Mouse (Mus musculus) kidney, postnatal 0 days (tissue): ENCODE measurements around the gene Chst11. TPM values are rescaled to one million over a fixed set of nuclear protein-coding genes. Genes with fewer than 3 reads are reported as not detected.

Source experiments
- ATAC-seq: fragments of 200-750 bp; cut with Nextera tagmentation; replicated peaks from 2 replicates; pipeline ENCODE4 v1.8.0; 2017; ENCODE audit warnings: low read depth, moderate number of reproducible peaks, moderate TSS enrichment, moderate library complexity; ENCODE audit not compliant: low FRiP score
- DNase-seq: peaks from one replicate; pipeline ENCODE4 v3.0.0-alpha.2; 2016; ENCODE audit warnings: low spot score
- H3K27ac ChIP-seq: fragments of 300-500 bp; sonication (generic); 2 replicates; pipeline ENCODE4 v1.5.1; 2014; ENCODE audit warnings: mild to moderate bottlenecking
- H3K27me3 ChIP-seq: fragments of 300-500 bp; sonication (generic); 2 replicates; pipeline ENCODE4 v1.6.1; 2014; ENCODE audit warnings: low read length, mixed read lengths; ENCODE audit not compliant: insufficient read depth
- H3K36me3 ChIP-seq: fragments of 300-500 bp; sonication (generic); 2 replicates; pipeline ENCODE4 v1.6.1; 2014; ENCODE audit warnings: low read length, mixed read lengths; ENCODE audit not compliant: insufficient read depth
- H3K4me1 ChIP-seq: fragments of 300-500 bp; sonication (generic); replicated peaks from 2 replicates; pipeline ENCODE4 v1.6.1; 2014; ENCODE audit warnings: antibody characterized with exemption, low read length, mixed read lengths; ENCODE audit not compliant: insufficient read depth
- H3K4me2 ChIP-seq: fragments of 300-500 bp; sonication (generic); 2 replicates; pipeline ENCODE4 v1.6.1; 2014; ENCODE audit warnings: mild to moderate bottlenecking, low read length, moderate library complexity, mixed read lengths
- H3K4me3 ChIP-seq: fragments of 300-500 bp; sonication (generic); replicated peaks from 2 replicates; pipeline ENCODE4 v1.5.1; 2014; ENCODE audit warnings: low read depth, low read length
- H3K9ac ChIP-seq: fragments of 300-500 bp; sonication (generic); 2 replicates; pipeline ENCODE4 v1.6.1; 2014; ENCODE audit warnings: low read depth, low read length
- H3K9me3 ChIP-seq: fragments of 300-500 bp; sonication (generic); replicated peaks from 2 replicates; pipeline ENCODE4 v1.6.1; 2016; ENCODE audit warnings: low read length, inconsistent platforms, mixed read lengths
- CTCF ChIP-seq: IDR thresholded peaks from 2 replicates; pipeline ENCODE4 v1.5.1; 2016; ENCODE audit warnings: antibody characterized with exemption, low read depth, mild to moderate bottlenecking, moderate library complexity
- WGBS: fragments of 180-500 bp; shearing (Covaris S2); extraction: QIAGEN DNeasy Blood & Tissue Kit; methylation state at CpG from one replicate; pipeline ENCODE4 v1.1.7; 2014; 5-methylcytosine and 5-hydroxymethylcytosine counted together
- polyA plus RNA-seq: library from polyadenylated mRNA; unstranded; fragments of >200 nt; fragmentation: Nextera tagmentation; extraction: Ambion mirVana; gene quantifications from 2 replicates; pipeline ENCODE4 v1.2.1, GENCODE M21; 2015

Chst11 gene
- polyA plus RNA-seq, 1 experiment from 2014 or later, result 2.9 TPM

DNA sequence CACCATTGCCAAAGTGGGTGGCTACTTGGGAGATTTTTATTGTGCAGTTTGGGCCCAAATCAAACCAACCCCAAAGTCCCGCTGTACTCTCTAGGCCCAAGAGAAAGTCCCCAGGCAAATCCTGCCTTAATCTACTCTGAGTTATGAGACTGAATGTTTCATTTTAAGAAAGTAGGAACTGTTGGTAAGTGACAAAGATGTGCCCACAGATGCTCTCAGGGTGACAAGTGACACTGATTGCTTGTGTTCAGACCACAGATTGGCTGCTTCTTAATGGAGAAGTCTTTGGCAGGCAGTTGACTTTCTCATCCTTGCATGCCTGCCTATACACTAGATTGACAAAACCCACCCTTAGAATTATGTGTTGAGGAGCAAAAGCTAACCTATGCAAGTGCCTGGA, 37.3 kb downstream of the Chst11 start:
- Histone ChIP-seq H3K9me3 (no peaks in the 10 kb centered on the region), H3K4me2 (no peak overlapping the region), H3K9ac (no peak overlapping the region), H3K4me3 (no peak overlapping the region), H3K36me3 (no peaks in the 10 kb centered on the region), H3K27ac (no peak overlapping the region), H3K27me3 (no peaks in the 10 kb centered on the region), H3K4me1 (peaks cover 6% of the 10 kb centered on the region; the same call in 1 of the 2 replicates)
- no peak for TF ChIP-seq CTCF
- WGBS, result 97% methylated on average over 1 of the region's 1 CpGs
- ATAC-seq (no peak), DNase-seq (no peak)

DNA sequence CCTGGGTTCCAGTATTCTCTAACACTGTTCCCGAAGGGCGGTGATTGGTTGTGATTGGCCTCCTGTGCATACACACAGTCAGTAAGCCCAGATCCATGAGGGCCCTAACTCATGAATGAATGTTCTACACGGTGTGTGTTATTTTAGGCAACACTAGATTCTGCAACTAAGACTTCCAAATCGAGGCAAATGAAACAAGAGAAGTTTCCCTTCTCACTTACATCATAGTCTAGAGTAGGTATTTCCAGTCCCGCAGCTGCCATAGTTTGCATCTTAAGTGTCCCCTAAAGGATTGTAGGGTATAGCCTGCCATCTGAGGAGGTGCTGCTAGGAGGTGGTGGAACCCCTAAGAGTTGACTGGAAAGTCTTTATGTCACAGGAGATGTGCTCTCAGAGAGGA, 40.9 kb downstream of the Chst11 start:
- Histone ChIP-seq H3K4me3 (no peak overlapping the region), H3K4me1 (peaks cover 4% of the 10 kb centered on the region), H3K4me2 (no peak overlapping the region), H3K27me3 (no peaks in the 10 kb centered on the region), H3K27ac (no peak overlapping the region), H3K9ac (no peak overlapping the region), H3K9me3 (no peaks in the 10 kb centered on the region), H3K36me3 (no peaks in the 10 kb centered on the region)
- 78% methylated on average over 5 of the region's 5 CpGs for WGBS
- ATAC-seq (no peak), DNase-seq (no peak)
- TF ChIP-seq CTCF, result no peak

DNA sequence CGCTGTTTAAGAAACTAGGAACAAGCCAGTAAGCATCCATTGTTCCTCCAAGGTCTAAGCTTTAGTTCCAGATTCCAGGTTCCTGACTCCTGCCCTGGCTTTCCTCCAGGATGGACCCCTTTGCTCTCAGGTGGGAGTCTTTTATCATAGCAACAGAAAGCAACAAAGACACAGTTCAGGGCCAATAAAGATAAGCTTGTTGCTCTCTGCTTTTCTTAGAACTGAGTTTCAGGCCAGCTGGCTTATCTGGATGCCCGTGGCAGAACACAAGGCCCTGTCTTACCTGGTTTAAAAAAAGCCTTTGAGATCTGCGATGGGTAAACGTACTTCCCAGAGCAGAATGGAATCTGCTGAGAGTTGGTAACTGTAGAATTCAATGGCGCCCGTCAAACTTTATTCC, 42.4 kb downstream of the Chst11 start:
- Histone ChIP-seq H3K27ac (no peak overlapping the region), H3K4me3 (no peak overlapping the region), H3K27me3 (no peaks in the 10 kb centered on the region), H3K4me1 (peaks cover 16% of the 10 kb centered on the region), H3K4me2 (no peak overlapping the region), H3K36me3 (no peaks in the 10 kb centered on the region), H3K9ac (no peak overlapping the region), H3K9me3 (no peaks in the 10 kb centered on the region)
- TF ChIP-seq CTCF, result no peak
- no peak for ATAC-seq
- no peak for DNase-seq
- 82% methylated on average over 6 of the region's 6 CpGs for WGBS

DNA sequence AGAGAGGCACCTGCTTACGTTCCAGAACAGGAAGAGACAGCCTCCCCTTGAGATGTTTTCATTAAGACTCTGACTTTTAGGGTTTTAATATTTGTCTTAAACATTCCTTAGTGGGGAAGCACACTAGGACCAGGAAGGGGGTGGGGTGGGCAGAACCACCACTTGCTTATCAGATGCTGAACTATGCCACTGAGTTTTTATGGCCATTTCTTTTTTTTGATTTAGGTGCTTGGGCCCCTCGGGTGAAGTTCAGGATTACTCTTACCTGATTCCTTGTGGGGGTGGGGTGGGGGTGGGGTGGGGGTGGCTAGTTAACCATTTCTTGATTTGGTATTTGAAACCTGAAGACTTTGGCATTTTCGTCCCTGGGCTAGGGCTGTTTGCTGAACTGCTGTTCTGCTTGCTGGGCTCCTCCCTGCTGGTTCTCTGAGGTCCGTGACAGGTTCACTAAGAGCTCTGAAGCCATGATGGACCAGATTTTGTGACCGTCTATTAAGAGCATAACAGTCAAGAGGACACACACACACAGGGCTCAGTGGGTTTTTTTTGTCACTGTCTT, 44.9 kb downstream of the Chst11 start:
- Histone ChIP-seq H3K36me3 (no peaks in the 10 kb centered on the region), H3K4me1 (peaks cover 24% of the 10 kb centered on the region), H3K9ac (no peak overlapping the region), H3K4me2 (no peak overlapping the region), H3K4me3 (no peak overlapping the region), H3K9me3 (no peaks in the 10 kb centered on the region), H3K27ac (0 out of 2 replicates have a peak overlapping the region, but pooled peaks have one; percentile 21), H3K27me3 (no peaks in the 10 kb centered on the region)
- no peak for TF ChIP-seq CTCF
- DNase-seq (no peak), ATAC-seq (no peak)
- 36% methylated on average over 5 of the region's 5 CpGs for WGBS

DNA sequence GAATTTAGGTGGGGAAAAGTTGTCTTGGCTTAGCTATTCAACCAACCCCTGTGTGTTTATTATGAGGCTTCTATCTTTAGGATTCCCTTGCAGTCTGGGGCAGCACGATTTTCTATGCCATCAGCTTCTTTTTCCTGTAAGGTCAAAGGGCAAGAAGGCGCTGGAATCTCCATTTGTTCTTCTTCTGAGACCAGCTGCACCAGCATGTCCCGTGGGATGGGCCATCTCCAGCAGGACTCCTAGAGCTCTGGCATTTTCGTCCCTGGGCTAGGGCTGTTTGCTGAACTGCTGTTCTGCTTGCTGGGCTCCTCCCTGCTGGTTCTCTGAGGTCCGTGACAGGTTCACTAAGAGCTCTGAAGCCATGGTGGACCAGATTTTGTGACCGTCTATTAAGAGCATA, 45.6 kb downstream of the Chst11 start:
- Histone ChIP-seq H3K27me3 (no peaks in the 10 kb centered on the region), H3K4me1 (peaks cover 24% of the 10 kb centered on the region), H3K9me3 (no peaks in the 10 kb centered on the region), H3K36me3 (no peaks in the 10 kb centered on the region), H3K4me3 (no peak overlapping the region), H3K9ac (no peak overlapping the region), H3K27ac (no peak overlapping the region), H3K4me2 (no peak overlapping the region)
- 45% methylated on average over 6 of the region's 6 CpGs for WGBS
- 0 out of 2 replicates have a peak, but pooled peaks have one; percentile 18 for ATAC-seq
- no peak for TF ChIP-seq CTCF
- DNase-seq, result no peak

DNA sequence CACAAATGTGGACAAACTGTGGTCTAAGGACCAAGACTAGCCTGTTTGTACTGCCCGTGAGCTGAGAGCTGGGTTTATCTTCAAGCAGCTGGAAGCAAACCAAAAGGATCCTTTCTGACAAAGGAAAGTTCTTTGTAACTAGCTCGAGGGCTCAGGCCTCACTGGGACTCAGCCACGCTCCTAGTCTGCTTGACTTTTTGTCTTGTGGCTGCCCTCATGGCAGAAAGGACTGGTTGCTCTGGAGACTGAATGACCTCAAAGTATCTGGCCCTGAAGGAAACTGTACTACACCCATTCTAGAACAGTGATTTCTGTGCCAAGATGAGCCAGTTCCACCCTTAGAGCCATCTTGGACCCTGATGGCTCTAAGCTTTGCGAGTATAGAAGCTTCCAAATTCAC, 46.3 kb downstream of the Chst11 start:
- DNase-seq, result no peak
- whole genome bisulfite sequencing, result 76% methylated on average over 4 of the region's 4 CpGs

DNA sequence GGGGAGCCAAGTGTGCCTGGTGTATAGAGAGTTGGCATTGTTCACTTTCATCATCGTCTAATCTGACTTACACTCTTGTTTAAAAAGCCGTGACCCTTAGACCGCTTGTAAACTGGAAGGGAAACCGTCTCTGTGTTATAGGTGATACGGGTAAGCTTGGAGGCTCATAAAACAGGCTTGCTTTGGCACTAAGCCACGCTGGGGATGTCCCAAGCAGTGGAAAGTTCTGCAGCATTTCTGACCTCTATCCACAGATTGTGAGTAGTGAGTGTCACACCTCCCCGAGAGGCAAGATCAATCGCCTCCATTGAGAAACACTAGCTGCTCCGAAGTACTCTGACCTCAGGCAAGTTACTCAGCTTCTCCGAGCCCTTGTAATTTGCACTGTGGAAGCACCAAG, 47.3 kb downstream of the Chst11 start:
- Histone ChIP-seq H3K9me3 (no peaks in the 10 kb centered on the region), H3K27me3 (no peaks in the 10 kb centered on the region), H3K4me1 (peaks cover 24% of the 10 kb centered on the region), H3K36me3 (no peaks in the 10 kb centered on the region), H3K4me3 (no peak overlapping the region), H3K9ac (no peak overlapping the region), H3K4me2 (no peak overlapping the region), H3K27ac (no peak overlapping the region)
- ATAC-seq (no peak), DNase-seq (peak; percentile 40)
- 18% methylated on average over 10 of the region's 10 CpGs for WGBS
- no peak for TF ChIP-seq CTCF

More for the DNA sequence above, 46.3 kb downstream of the Chst11 start:
- H3K27ac ChIP-seq, result no peak overlapping the region
- ATAC-seq, result no peak
- no peaks in the 10 kb centered on the region for H3K9me3 ChIP-seq
- no peak overlapping the region for H3K4me3 ChIP-seq
- peaks cover 24% of the 10 kb centered on the region for H3K4me1 ChIP-seq
- no peak for TF ChIP-seq CTCF
- H3K9ac ChIP-seq, result no peak overlapping the region
- H3K27me3 ChIP-seq, result no peaks in the 10 kb centered on the region
- H3K36me3 ChIP-seq, result no peaks in the 10 kb centered on the region
- H3K4me2 ChIP-seq, result no peak overlapping the region
